Mouse (Mus musculus): ENCODE measurements at regions not wholly inside any gene's neighbourhood (a gene's known extent, or its start where the extent isn't known, plus 50 kb on each side); places are given as distances from the start of the nearest gene placed in this dataset.

DNA sequence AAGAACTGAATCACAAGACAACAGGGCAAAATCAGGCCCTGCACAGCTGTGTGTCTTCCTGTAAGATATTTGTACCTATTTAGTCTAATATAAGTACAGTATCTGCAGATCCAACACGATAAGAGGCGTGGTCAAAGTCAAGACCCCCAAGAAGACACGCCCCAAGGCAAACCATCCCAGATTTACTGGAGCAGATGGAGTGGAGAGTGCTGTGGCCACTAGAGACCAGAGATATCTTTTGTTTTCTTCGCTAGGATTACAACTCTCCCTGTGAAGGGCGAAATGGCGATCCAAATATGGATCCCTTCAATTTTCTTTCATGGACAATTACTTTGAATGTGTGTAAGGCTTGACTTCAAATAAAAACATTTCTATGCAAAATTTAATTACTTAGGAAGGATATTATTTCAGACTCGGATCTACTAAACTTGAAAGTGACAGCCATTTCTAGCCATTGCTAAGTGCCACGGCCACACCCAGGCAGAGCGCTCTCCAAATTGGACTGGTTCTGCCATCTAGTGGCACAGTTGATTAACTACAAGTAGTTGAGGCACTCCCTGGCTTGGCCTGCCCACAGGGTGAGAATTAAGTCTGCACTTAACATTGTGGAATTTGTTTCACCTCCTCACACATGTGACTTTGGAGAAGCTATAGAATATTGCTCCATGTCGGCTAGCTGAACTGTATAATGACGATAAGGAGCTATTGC is 140.4 kb upstream of the Gm9833 start:
- TF ChIP-seq CTCF (conservative IDR thresholded peaks at IDR 0.05; ENCODE audit: low read length): peak; percentile 73
- no peak for TF ChIP-seq NANOG (IDR thresholded peaks at IDR 0.05; ENCODE audit: borderline replicate concordance, low read length)

Measured in E14TG2a.4 (cell line).